Mouse (Mus musculus) brain, embryonic 14.5 days (tissue): ENCODE data around the gene Aanat.

Experiments used
- CTCF ChIP-seq: fragments of 200-500 bp; IDR thresholded peaks from 2 replicates; pipeline ENCODE4 v1.5.1; 2012; ENCODE audit warnings: inconsistent platforms, mild to moderate bottlenecking, moderate library complexity, borderline replicate concordance; ENCODE audit not compliant: insufficient read depth, insufficient read length; ENCODE audit errors: extremely low read depth
- POLR2A ChIP-seq: fragments of 200-500 bp; IDR thresholded peaks from 2 replicates; pipeline ENCODE4 v1.6.1; 2012; ENCODE audit warnings: mild to moderate bottlenecking, inconsistent platforms, borderline replicate concordance; ENCODE audit not compliant: poor library complexity, insufficient read depth, insufficient read length, severe bottlenecking; ENCODE audit errors: extremely low read depth

DNA sequence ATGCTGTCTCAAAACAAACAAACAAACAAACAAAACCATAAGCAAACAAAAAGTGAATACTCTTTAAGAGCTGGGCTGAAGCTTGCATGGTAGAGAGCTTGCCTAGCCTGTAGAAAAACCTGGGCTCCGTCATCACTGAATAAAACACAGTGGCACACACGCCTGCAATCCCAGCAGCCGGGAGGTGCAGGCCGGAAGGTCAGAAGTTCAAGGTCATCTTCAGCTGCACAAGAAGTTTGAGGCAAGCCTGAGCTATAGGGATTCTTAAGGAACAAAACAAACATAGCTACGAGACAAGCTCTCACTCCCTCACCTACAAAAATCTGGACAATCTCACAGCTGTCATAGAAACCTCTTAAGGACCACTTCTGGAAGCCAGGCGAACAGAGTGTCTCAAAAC lies 550 bp upstream of the Aanat start:
- TF ChIP-seq CTCF (no peak), POLR2A (no peak)
